Mouse (Mus musculus): ENCODE measurements around the gene Olfr195.
"Not testable (repeated sequence)": the region's sequence is repeated elsewhere in the genome, so short reads cannot be mapped to it uniquely, and the experiment has no call there.

Olfr195 gene

DNA sequence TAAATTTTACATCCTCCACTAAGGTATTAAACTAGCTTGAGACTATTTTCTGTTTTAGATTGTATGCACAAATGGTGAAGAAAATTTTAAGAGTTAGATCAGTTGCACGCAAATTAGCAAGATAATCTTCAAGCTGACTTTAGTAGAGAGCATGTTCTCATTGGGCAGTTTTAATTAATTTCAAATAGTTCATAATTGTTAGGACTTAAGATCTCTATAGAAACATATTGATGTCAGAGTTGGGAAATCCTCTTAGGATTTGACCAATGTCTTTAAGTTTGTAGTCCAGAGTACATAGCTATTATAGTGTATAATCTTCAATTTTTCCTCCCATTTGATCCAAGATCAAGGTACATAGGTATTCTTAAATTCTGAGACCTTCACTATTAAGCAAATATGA lies at the start of gene Olfr195:
Gene Olfr195, plus strand, starts transcription at position 301 of the 400 bp plus-strand sequence.
- no peak for DNase-seq (ENCODE audit: low spot score)

DNA sequence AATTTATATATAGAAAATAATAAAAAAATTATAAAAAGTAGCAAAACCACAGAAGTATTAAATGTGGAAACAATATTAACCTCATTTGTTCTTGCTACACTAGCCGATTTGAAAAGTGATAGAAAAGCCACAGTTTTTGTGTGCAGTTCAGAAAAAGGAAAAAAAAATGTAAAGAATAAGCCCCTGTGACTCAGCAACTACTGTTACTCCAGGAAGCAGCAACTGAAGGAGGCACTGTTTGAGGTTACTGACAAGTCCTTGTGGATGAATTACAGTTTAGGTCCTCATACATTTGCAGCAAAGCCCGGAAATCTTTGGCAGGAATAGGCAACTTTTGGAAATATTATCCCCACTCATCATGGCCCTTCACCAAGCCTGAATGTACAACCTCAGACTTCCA lies 41.5 kb upstream of the Olfr195 start:
- DNase-seq (ENCODE audit: low spot score): no peak

DNA sequence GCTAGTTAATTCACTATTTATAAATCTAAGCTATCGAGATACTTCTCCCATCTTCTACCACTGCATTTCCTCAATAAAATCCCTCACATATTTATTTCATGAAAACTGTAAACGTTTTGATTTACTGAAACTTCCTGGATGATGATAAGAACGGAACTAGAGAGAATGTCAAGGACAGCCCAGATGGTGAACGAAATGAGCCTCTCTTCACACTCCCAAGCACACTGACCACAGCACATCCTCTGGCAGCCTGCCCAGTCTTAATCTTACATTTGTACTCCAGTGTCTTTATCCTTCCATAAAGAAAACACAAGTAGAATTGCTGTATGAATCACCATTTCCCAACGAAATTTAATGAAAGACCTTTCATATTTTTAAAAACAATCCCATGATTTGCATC lies 38.3 kb upstream of the Olfr195 start:
- DNase-seq (ENCODE audit: low spot score): not testable (repeated sequence)

DNA sequence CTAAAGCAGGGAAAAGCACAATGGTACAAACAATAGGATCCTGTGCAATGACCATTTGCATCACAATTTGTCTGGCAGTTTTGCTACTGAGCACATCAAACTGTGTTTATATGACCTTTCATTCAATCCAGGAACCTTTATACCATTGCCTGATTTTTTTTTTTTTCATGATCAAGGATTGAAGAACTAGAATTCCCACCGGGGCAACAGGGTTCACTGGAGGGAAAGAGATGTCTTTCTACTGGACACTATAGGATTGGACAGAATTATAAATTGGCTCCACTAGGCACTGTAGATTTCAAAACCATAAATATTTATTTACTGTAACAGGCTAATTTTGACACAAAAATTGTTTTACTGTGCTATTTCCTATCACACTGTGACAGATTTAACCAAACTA lies 35.1 kb upstream of the Olfr195 start, which contains the start of gene Olfr193:
Gene Olfr193, minus strand, starts transcription at position 101 of the 400 bp plus-strand sequence.
- no peak for DNase-seq (ENCODE audit: low spot score)

DNA sequence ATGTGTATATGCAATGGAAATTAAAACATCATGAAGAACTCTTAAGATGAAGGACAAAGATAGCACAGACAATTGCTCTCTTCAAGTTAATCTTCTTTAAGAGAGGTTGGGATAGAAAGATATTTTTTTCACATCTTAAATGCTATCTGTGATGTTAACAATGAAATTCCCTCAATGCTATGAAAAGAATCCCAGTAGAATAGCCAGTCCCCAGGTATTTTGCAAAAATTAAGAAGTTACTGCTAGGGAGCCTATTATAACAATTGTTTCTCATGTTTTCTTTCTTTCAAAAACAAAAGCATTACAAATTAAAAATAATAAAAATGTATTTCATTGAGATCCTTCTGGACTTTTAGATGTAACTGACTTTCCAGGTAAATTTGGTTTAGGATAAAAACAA lies 25.9 kb upstream of the Olfr195 start, which contains the start of gene Olfr194:
Gene Olfr194, minus strand, starts transcription at position 101 of the 400 bp plus-strand sequence.
- no peak for DNase-seq (ENCODE audit: low spot score)

- no peak for DNase-seq (ENCODE audit: low spot score)
These were observed 16.1 kb upstream of the Olfr195 start for GRCm38 (mm10) chr16:59130740-59131139.

- DNase-seq (ENCODE audit: low spot score): no peak
These were observed 5.7 kb upstream of the Olfr195 start for GRCm38 (mm10) chr16:59141105-59141504.

DNA sequence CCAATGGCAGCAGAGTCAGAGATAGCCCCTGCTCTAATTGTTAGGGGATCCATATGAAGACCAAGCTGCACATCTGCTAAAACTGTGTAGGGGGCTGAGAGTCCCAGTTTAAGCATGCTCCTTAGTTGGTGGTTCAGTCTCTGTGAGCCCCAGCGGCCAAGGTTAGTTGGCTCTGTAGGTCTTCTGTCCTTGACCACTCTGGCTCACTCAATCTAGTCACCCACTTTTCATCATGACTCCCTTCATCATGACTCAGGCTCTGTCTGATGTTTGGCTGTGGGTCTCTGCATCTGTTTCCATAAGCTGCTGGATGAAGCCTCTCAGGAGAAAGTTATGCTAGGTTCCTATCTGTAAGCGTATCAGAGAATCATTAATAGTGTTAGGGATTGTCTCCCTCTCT lies 5.2 kb downstream of the Olfr195 start:
- no peak for DNase-seq (ENCODE audit: low spot score)

GRCm38 (mm10) chr16:59170354-59170753 lies 23.5 kb downstream of the Olfr195 start, which contains the start of gene Olfr196:
TSS of gene Olfr196 (minus strand) at chr16:59170454.
- DNase-seq (ENCODE audit: low spot score): no peak
